Mouse (Mus musculus) spleen, adult 2 months (tissue): ENCODE measurements around the gene Zfp131. TPM values are rescaled to one million over a fixed set of nuclear protein-coding genes. Genes with fewer than 3 reads are reported as not detected.

ENCODE experiments used
- DNase-seq, 2 experiments: peaks; one replicate each; pipeline versions ENCODE4 v3.0.0 to v3.0.0-alpha.2; 2012 to 2021; ENCODE audit warnings: low spot score in 2 of 2, low read depth in 1 of 2
- H3K27ac ChIP-seq: fragments of 200-500 bp; 2 replicates; pipeline ENCODE4 v1.5.1; 2012; ENCODE audit warnings: low read length, inconsistent platforms; ENCODE audit not compliant: insufficient read depth
- H3K27me3 ChIP-seq: fragments of 200-500 bp; 2 replicates; pipeline ENCODE4 v1.6.1; 2012; ENCODE audit warnings: mild to moderate bottlenecking, moderate library complexity, low read length, inconsistent platforms; ENCODE audit not compliant: control insufficient read depth, insufficient read depth
- H3K36me3 ChIP-seq: fragments of 200-500 bp; 2 replicates; pipeline ENCODE4 v1.6.1; 2012; ENCODE audit warnings: mild to moderate bottlenecking, low read length, inconsistent platforms; ENCODE audit not compliant: control insufficient read depth, insufficient read depth
- H3K4me1 ChIP-seq: fragments of 200-500 bp; 2 replicates; pipeline ENCODE4 v1.6.1; 2011; ENCODE audit warnings: inconsistent platforms; ENCODE audit not compliant: control insufficient read depth, insufficient read depth, insufficient read length
- H3K4me3 ChIP-seq: fragments of 200-500 bp; 2 replicates; pipeline ENCODE4 v1.5.1; 2011; ENCODE audit warnings: mild to moderate bottlenecking, inconsistent platforms; ENCODE audit not compliant: insufficient read depth, insufficient read length; ENCODE audit errors: extremely low read depth
- CTCF ChIP-seq: fragments of 200-500 bp; IDR thresholded peaks from 2 replicates; pipeline ENCODE4 v1.5.1; 2011; ENCODE audit warnings: mild to moderate bottlenecking, inconsistent platforms; ENCODE audit not compliant: insufficient read depth, insufficient read length, insufficient replicate concordance; ENCODE audit errors: extremely low read depth
- POLR2A ChIP-seq: fragments of 200-500 bp; IDR thresholded peaks from 2 replicates; pipeline ENCODE4 v1.6.1; 2011; ENCODE audit warnings: low read depth, low read length, inconsistent platforms
- WGBS: fragments of 180-500 bp; shearing (Covaris S2); methylation state at CpG from one replicate; pipeline ENCODE4 v1.1.7; 2018; 5-methylcytosine and 5-hydroxymethylcytosine counted together
- polyA plus RNA-seq: library from polyadenylated mRNA; depleted of rRNA; stranded (reverse); fragments of >200 nt; gene quantifications from 2 replicates; pipeline ENCODE4 v1.2.3, GENCODE M21; 2012

The Zfp131 gene
- polyA plus RNA-seq, 1 experiment = 6.1 TPM

DNA sequence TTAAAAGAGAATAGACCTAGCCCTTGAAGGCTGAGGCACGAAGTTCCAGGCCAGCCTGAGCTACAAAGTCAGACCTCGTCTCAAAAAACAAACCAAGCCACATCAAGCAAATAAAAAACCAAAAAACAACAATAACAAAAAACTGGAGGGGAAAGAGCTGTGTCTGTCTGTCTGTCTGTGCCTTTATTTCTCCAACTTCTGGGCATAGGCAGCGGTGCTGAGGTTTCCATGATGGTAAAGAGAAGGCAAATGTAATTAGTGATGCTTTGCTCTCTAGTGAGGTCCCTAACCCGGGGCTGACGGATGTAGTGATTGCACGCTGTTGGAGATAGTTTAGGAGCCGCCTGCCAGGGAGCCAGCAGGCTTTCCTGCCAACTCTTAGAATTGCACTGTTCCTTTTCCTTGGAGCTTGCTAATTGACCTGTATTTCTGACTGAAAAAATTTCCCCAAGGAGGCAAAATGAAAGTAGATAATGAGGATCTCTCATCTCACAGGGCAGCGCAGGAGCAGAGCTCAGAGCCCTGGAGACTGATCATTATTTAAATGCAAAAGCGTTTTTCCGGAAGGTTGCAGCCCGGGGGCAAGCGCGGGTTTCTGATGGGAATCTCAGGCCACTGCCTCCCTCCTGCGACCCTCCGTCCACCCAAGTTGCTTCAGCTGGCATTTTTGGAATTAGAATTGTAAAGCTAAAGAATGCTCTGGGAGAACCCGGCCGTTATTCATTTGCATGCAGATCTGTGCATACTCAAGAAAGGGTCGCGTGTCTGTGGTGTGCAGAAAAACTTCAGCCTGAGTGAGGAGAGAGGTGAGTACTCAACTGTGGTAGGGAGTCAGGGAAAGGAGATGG, 49.1 kb downstream of the Zfp131 start:
- 62% methylated on average over 19 of the region's 19 CpGs for WGBS
- no peak for DNase-seq
- no peaks in the 10 kb centered on the region; the same call in 1 of the 2 replicates for H3K4me1 ChIP-seq
- no peaks in the 10 kb centered on the region for H3K27me3 ChIP-seq
- no peaks in the 10 kb centered on the region for H3K36me3 ChIP-seq
- no peak overlapping the region for H3K4me3 ChIP-seq
- TF ChIP-seq POLR2A (no peak), CTCF (no peak)
- H3K27ac ChIP-seq = no peak overlapping the region

GRCm38 (mm10) chr13:119731448-119731847, 59.2 kb downstream of the Zfp131 start:
- 85% methylated on average over 6 of the region's 6 CpGs for WGBS
- TF ChIP-seq CTCF (no peak), POLR2A (no peak)
- no peak for DNase-seq
- Histone ChIP-seq H3K36me3 (no peaks in the 10 kb centered on the region), H3K4me1 (no peaks in the 10 kb centered on the region), H3K27ac (no peak overlapping the region), H3K4me3 (no peak overlapping the region), H3K27me3 (no peaks in the 10 kb centered on the region)

DNA sequence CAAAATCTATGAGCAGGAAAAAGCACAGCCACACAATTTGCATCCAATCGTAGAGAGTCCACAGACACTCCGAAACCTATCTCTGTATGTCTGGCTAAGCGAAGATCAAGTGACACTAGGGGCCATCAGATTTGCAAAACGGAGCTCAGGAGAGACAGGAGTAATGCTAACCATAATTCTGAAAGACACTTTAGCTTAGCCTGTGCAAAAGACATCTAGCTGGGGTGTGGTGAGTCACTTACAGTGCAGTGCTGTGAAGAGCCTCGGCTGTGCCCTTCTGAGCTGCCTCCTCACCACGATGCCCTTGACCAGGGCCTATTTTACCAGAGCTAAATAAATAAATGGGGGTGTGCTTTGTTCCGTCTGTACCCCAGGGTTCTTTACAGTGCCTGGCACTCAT, 61.3 kb downstream of the Zfp131 start:
- H3K27me3 ChIP-seq = no peaks in the 10 kb centered on the region
- 88% methylated on average over 7 of the region's 7 CpGs for WGBS
- TF ChIP-seq POLR2A = no peak
- no peak for TF ChIP-seq CTCF
- DNase-seq = no peak
- no peaks in the 10 kb centered on the region for H3K4me1 ChIP-seq
- no peak overlapping the region for H3K4me3 ChIP-seq
- H3K27ac ChIP-seq = no peak overlapping the region
- H3K36me3 ChIP-seq = no peaks in the 10 kb centered on the region

- TF ChIP-seq POLR2A (no peak), CTCF (no peak)
- no peak for DNase-seq
- Histone ChIP-seq H3K27me3 (no peaks in the 10 kb centered on the region), H3K27ac (no peak overlapping the region), H3K4me3 (no peak overlapping the region), H3K36me3 (no peaks in the 10 kb centered on the region), H3K4me1 (no peaks in the 10 kb centered on the region)
- 92% methylated on average over 26 of the region's 26 CpGs for WGBS
Observed at GRCm38 (mm10) chr13:119727608-119728387, 62.9 kb downstream of the Zfp131 start.

DNA sequence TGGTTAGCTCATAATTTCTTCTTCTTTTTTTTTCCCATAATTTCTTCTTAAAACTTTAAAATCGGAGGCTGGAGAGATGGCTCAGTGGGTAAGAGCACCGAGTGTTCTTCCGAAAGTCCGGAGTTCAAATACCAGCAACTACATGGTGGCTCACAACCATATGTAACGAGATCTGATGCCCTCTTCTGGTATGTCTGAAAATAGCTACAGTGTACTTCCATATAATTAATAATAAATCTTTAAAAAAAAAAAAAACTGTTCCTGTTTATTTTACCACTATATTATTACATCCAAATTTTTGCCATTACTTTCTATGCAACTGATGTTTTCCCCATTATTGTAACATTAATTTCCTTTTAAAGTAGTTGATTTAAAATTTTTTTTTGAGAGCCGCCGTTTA, 66.1 kb downstream of the Zfp131 start:
- TF ChIP-seq CTCF (no peak), POLR2A (no peak)
- no peak for DNase-seq
- Histone ChIP-seq H3K36me3 (no peaks in the 10 kb centered on the region), H3K4me1 (no peaks in the 10 kb centered on the region), H3K4me3 (no peak overlapping the region), H3K27ac (no peak overlapping the region), H3K27me3 (no peaks in the 10 kb centered on the region)
- WGBS = 80% methylated on average over 7 of the region's 7 CpGs

- H3K27me3 ChIP-seq = no peaks in the 10 kb centered on the region
- H3K4me1 ChIP-seq = no peaks in the 10 kb centered on the region
- no peak for DNase-seq
- no peak overlapping the region for H3K4me3 ChIP-seq
- 89% methylated on average over 5 of the region's 5 CpGs for WGBS
- no peak for TF ChIP-seq POLR2A
- no peak for TF ChIP-seq CTCF
- H3K27ac ChIP-seq = no peak overlapping the region
- no peaks in the 10 kb centered on the region for H3K36me3 ChIP-seq
Observed at GRCm38 (mm10) chr13:119723368-119723767, 67.3 kb downstream of the Zfp131 start.

DNA sequence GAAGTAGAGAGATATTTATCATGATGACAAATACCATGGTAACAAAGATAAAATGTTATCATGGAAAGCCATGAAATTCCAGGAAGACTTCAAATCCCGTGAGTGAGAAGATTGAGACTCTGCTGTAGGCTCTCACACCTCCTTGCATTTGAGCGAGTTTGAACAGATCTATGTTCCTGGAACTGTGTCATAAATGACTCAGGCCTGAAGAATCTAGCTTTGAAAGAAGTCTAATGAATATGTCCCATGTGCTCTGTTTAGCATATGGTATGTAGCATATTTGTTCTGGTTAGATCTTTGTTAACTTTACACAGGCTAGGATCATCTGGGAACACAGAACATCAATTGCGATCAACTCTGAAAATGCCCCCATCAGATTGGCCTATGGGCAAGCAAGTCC, 68.2 kb downstream of the Zfp131 start:
- no peaks in the 10 kb centered on the region for H3K36me3 ChIP-seq
- WGBS = 88% methylated on average over 3 of the region's 3 CpGs

More for the DNA sequence above, 68.2 kb downstream of the Zfp131 start:
- H3K27me3 ChIP-seq = no peaks in the 10 kb centered on the region
- no peak for DNase-seq
- TF ChIP-seq POLR2A (no peak), CTCF (no peak)
- no peak overlapping the region for H3K4me3 ChIP-seq
- no peak overlapping the region for H3K27ac ChIP-seq
- no peaks in the 10 kb centered on the region for H3K4me1 ChIP-seq
